Mouse (Mus musculus) CD4-positive, CD25-positive, alpha-beta regulatory T cell, adult 2 months (primary cell): Measurements from ENCODE around the gene Lamc2.

Source experiments
- DNase-seq: peaks from one replicate; pipeline ENCODE4 v3.0.0-alpha.2; 2012; ENCODE audit warnings: low read depth, low spot score

Gene Lamc2

DNA sequence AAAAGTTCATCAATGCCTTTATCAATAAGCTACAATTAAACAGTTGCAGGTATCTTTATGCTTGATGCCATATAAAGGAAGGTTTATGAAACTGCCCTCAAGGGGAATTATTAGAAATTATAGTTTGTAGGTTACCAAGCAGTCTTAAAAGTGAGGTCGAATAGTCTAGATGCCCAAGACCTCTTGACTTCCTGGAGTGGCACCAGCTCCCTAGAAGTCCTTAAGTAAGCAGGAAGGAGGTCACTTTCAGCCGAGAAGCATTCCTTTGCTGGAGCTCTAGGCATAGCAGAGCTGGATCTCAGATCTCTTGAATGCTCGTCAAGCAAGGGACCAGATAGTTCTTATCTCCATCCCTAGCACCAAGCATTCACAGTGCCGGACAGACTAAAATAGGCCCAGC lies 58.6 kb downstream of the Lamc2 start:
- no peak for DNase-seq

GRCm38 (mm10) chr1:153126491-153127381 lies 59.5 kb downstream of the Lamc2 start:
- DNase-seq, result no peak

GRCm38 (mm10) chr1:153125287-153126275 lies 60.7 kb downstream of the Lamc2 start:
- no peak for DNase-seq

GRCm38 (mm10) chr1:153124502-153124901 lies 61.7 kb downstream of the Lamc2 start:
- DNase-seq, result no peak

GRCm38 (mm10) chr1:153122764-153123163 lies 63.5 kb downstream of the Lamc2 start:
- DNase-seq, result no peak

- no peak for DNase-seq
Measured at GRCm38 (mm10) chr1:153121320-153121719, 64.9 kb downstream of the Lamc2 start.

DNA sequence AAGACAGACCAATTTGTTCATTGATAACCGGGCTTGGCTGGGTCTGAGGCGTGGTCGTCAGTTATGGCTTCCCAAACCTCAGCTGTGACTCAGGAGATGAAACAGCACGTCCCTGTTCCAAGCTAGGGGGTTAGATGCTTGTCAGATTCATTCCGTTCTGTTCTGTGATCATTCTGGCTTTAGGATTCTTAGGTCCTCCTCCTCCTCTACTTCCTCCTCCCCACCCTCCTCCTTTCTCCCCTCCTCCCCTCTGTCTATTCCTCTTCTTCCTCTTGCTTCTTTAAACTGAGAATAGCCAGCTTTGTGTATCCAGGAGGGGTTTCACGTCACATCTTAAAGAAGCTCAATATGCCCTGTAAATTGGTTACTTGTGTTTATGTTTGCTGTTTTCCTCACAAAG lies 65.7 kb downstream of the Lamc2 start:
- no peak for DNase-seq

DNA sequence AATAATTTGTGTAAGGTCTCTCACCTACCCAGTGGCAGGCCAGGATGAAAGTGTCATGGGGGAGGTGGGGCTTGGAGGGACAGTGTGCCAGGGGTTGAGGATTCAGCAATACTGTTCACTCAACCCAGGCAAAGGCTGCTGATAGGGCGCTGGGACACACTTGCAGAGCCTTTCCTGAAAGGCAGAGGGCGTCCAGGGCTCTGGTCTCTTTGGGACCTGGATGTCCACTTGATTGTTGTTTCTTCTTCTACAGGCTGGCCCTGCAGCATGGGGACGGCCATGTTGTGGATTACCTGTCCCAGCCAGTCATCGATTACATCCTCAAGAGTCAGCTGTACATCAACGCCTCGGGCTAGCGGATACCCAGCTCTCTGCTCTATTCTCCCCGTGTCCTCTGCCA lies 70.9 kb downstream of the Lamc2 start:
- no peak for DNase-seq

DNA sequence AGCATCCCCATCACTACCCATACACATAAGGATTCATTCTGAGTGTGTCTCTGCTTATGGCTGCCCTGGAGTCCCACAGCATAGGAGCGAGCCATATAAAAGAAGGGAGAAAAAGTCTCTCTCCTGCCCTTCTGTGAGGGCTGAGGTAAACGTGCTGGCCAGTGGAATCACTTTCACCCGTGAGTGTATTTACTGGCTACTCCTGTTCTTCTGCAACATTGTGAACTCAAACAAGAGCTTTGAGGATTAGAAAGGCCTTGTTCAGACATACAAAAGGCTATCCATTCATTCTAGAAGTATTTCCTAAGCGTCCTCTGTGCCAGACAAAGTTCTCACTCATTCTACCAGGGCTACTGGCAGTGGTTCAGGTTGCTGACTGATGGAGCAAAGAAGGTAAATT lies 74.7 kb downstream of the Lamc2 start:
- no peak for DNase-seq

- DNase-seq, result no peak
Measured at GRCm38 (mm10) chr1:153109836-153110235, 76.4 kb downstream of the Lamc2 start.

- DNase-seq, result no peak
Measured at GRCm38 (mm10) chr1:153109346-153109745, 76.9 kb downstream of the Lamc2 start.

DNA sequence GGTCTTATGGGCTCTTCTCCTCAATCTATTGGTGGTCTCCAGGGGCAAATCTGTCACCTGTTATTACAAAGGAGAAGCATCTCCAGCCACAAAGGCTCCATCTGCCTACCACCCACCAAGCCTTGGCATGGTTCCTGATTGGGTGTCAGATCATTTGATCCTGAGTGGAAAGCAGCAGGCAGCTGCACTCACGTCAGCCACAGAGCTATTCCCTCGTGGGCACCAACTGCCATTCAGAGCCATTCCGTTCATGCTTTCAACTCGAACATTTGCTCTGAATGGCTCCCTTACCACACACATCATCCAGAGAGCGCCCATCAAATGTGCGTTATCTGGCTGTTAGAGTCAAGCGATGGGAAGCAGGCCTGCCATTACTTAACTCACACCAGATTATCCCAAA lies 78.4 kb downstream of the Lamc2 start:
- DNase-seq, result no peak

GRCm38 (mm10) chr1:153104804-153105203 lies 81.4 kb downstream of the Lamc2 start:
- DNase-seq, result no peak

- no peak for DNase-seq
Measured at GRCm38 (mm10) chr1:153103186-153103554, 83.1 kb downstream of the Lamc2 start.

GRCm38 (mm10) chr1:153102296-153103185 lies 83.7 kb downstream of the Lamc2 start:
- DNase-seq, result no peak

- DNase-seq, result peak; percentile 77
Measured at GRCm38 (mm10) chr1:153101327-153101880, 84.8 kb downstream of the Lamc2 start.

DNA sequence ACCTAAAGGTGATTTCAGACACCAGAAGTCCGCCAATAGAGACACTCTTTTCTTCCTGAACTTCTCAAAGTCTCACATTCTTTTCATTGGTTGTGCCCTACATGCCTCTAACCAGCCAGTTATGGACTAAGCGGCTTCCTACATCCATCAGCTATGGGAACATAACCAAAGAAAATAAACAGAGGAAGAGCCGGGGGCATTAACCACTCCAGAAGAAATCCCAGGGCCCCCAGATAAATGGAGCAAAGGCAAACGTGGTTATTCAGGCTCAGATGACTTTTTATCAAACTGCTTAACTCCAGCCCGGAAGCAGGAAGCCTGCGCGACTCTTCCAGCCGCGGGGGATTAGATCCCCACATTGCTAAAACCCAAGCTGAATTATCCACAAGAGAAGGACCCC lies 85.3 kb downstream of the Lamc2 start:
- DNase-seq, result no peak

DNA sequence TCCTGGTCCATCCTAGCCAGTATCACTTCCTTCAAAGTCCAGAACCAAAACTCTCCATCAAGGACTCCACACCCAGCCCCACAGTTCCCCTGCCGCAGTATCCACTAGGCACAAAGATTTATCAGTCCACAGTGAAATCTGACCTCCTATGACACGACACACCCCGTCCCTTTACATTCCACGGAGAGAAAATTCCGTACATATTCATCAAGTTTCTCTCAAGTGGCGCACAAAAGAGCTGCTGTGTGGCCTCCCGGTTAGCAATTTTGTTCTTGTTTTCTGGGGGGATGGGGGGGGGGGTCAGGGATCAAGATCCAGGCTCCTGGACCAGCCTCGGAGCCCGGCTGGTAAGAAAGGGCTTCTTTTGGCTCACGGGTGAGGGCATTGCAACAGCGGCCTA lies 87.7 kb downstream of the Lamc2 start:
- no peak for DNase-seq

DNA sequence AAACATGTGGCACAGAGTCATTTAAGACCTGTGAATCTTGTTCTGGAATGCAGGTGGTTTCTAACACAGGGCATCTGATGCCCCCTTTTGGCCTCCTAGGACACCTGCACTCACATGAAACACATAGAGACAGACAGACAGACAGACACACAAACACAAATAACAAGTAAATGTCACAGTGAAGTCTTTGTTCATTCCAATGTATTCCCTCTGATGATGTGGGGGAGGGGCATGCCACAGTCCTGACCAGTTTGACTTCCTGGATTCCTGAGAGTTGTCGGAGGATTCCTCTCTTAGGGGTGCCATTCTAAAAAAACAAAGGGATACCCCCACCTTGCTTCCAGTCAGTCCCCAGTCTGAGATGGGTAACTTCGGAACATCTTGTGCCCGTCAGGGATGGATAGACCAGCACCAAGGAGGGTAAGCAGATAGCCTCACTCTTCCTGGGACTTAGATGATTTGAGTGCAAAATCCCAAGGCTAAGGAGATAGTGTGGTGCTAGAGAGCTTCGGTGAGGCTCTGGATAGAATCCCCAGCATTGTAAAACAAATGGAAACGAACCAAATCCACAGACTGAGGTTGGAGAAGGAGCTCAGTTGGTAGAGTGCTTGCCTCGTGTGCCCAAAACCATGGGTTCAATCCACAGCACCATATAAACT lies 89.1 kb downstream of the Lamc2 start:
- no peak for DNase-seq
